Mouse (Mus musculus) heart, postnatal 4 days (tissue): Measurements from ENCODE around the gene Cd9. TPM values are rescaled to one million over a fixed set of nuclear protein-coding genes. Genes with fewer than 3 reads are reported as not detected.

ENCODE experiments used
- total RNA-seq, 2 experiments: library from RNA; stranded (reverse); gene quantifications; 2 replicates each; pipeline ENCODE4 v1.2.3; 2021

The Cd9 gene
- total RNA-seq, 2 experiments from 2014 or later: 72.4 to 73.3 TPM

Other genes starting within 250 kb of the Cd9 start
- gene Tuba3a, start 208.7 kb downstream of the Cd9 start, total RNA-seq: not detected
- gene Ltbr, start 180.9 kb downstream of the Cd9 start, total RNA-seq: 10 to 100 TPM; 49.2 to 53.7 TPM
- gene Scnn1a, start 174.1 kb downstream of the Cd9 start, total RNA-seq: 1 to 10 TPM in 1 of 2 experiments, under 1 TPM in 1; 0.83 to 1.1 TPM
- 10 to 100 TPM; 63.3 to 65.2 TPM for gene Tnfrsf1a, start 145.4 kb downstream of the Cd9 start, total RNA-seq
- not detected for gene Plekhg6, start 114.0 kb downstream of the Cd9 start, total RNA-seq
- gene Vwf, start 52.0 kb upstream of the Cd9 start, total RNA-seq: 10 to 100 TPM; 86.0 to 87.2 TPM
- under 1 TPM in 1 of 2 experiments, not detected in 1; 0.29 TPM for gene Ano2, start 195.6 kb upstream of the Cd9 start, total RNA-seq